Mouse (Mus musculus): ENCODE measurements around the gene Acvr1c.

The Acvr1c gene

DNA sequence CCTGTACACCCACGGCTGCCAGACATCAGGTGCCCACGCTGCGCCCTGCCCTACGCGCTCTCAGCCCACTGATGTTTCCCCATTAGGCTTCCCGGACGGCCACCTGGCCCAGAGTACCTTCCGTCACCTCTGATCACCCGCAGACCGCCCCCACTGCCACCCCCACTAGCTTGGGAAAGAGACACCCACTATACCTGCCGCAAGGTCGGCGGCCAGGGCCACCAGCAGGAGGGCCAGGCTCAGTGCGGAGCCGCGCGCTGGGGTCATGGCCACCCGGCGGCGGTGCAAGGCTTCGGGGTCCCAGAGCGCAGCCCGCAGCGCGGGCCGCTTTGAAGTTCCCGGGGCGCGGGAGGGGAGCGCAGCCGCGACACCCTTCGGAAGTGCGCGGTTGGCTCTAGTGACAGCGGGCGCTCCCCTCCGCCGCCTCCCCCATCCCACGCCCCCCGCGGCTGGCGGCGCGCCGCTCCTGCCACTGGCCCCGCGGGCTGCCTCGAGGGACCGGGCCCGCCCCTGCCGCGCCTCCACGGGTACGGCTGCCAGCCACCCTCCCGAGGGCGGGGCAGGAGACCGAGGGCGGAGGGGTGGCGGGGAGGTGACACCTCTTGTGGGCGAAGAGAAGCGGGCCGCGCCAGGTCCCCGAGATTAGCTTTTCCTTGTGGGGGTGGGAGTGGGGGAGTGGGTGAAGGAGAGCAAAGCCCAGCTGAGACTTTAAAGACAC lies at the start of gene Acvr1c:
Gene Acvr1c (minus strand): TSS at position 482 of the 718 bp plus-strand sequence.
- no peak for DNase-seq (ENCODE audit: low read depth in 1 of 2, low spot score in 2 of 2)

DNA sequence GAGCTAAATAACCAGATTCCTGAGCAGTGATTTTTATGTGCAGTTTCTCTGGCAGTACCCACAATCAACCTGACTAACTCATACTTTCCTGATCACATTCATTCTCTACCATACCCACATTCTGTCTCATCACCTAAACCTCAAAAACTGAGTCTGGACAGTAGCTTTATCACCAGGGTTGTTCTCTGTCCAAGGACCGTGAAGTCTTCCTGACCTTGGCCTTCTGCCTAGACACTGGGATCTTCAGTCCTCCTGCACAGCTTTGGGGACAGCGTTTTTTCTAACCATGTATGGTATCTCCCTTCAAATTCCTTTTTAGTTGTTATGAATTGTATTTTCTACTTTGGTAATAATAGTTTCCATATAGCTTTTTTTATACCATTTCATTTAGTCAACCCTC lies 45.8 kb upstream of the Acvr1c start:
- DNase-seq (ENCODE audit: low read depth in 1 of 2, low spot score in 2 of 2), result no peak

DNA sequence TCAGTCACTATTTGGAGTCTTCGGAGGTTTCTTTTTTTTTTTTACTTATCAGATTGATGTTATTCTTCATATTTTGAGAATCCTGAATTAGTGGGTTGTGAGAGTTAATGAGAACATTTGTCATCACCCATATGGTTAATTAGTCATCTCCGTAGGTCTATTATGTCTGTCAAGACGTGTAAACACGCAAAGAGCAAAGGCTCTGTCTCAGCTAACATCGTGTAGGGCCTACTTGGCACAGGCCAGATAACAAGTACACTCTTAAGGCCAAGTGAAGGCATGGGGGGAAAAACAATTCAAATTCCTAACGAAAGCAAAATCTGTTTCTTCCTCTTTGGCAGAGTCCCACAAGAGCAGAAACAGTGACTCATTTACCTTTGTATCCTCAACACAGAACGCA lies 30.9 kb upstream of the Acvr1c start:
- no peak for DNase-seq (ENCODE audit: low read depth in 1 of 2, low spot score in 2 of 2)

DNA sequence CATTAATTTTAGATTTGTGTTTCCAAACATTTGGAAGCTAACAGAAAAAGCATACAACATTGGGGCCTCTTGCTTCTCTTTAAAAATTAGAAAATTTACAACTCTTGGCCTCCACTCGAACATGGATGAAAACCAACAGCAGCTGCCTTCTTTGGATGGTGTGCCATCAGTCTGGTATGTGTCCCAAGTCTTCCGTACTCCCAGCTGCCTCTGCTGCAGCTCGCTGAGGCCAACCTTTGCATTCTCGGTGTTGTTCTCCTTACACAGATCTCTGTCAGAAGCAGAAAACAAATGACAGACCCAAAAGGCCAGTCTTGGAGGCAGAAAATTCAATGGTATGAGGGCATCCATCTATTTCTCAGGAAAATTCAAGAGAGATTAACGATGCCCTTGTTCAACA lies 22.3 kb upstream of the Acvr1c start:
- no peak for DNase-seq (ENCODE audit: low read depth in 1 of 2, low spot score in 2 of 2)

DNA sequence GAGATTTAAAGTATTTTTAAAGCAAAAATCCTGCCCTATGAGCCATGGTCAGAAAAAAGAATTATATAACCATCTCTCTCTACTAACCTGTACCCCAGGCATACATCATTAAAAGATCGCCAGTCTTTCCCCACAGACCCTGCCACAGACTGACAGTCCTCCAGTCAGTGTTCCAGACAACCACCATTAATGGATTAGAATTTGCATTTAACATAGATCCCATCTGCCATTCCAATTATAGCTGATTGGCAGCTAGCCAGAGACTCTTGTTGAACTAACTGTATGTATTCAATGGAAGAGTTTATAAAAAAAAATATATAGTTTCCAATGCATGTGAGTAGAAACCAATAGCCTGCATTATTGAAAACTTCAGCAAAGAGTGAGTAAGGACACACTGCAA lies 21.8 kb upstream of the Acvr1c start:
- DNase-seq (ENCODE audit: low read depth in 1 of 2, low spot score in 2 of 2), result no peak

DNA sequence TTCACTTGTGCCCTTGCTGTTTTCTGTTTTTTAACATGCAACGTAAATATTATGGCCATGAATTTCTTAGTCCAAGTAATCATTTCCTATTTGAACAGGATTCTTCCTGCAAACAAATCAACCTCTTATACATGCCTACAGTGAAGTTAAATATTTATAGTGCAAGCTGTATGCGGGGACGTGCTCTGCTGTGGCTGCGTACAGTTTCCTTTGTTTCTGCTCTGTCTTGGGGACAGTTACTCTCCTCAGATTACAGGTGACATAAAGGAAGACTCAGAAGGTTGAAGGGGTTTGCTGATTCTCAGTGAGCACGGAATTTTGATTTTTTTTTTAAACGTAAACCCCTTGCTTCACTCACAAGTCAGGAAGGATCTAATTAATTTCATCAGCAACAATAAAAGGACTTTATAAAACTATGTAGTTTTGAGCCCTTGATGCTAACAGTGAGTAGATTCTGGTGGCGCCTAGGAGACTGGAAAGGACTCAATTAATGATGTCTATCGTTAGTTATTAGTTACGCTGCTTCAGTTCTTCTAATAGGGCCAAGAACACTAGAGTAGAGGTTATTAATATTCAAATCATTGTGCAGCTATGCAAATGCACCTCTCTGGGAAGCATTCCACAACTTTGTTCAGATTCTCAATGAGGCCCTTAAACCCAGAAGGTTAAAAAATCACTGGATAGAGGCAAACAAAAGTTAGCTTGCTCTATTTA lies 19.9 kb upstream of the Acvr1c start:
- no peak for DNase-seq (ENCODE audit: low read depth in 1 of 2, low spot score in 2 of 2)

DNA sequence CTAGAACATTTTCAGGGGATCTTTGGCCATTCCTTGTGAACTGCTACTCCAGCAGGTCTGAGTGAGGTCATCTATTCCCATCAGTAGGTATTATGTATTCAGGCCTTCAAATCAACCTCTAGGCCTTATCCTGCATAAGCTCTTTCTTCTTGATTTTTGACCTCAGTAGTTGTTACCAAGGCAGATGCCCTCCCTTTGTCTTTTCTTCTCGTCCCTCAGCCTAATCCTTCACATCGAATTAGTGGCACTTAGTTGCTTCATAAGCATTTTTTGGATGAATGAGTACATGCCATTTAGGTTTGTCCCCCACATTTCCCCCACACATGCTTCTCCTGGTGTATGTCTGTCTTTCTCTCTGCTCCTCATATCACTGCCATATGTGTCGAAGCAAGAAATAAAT lies 8.5 kb upstream of the Acvr1c start:
- no peak for DNase-seq (ENCODE audit: low read depth in 1 of 2, low spot score in 2 of 2)

DNA sequence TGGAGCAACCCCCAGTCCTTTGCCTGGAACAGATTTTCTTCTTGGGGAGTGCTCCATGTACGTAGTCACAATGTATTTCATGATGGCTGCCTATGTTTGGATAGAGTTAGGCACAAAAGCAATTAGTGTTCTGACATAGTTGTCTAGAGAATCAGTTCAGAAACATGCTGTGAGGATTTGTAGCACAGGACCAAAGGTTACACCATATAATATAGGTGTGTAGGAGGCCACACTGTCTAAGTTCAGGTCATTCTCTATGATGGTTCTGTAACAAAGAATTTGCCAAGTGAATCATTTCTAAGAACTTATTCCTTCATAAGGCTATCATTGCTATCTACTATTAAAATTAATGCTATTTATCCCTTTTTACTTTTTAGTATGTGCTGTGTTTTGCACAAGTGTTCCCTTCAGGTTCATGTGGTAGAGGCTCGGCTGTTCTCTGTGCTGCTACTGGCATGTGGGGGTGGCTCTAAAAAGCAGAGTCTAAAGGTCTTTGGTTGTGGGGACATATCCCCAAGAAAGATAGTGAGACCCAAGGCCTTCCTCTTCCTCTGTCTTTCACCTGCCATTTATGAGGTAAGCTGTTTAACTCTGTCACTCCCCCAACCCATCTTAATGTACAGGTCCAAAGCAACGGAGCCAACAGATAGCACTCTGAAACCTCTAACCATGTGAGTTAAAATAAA lies 3.8 kb upstream of the Acvr1c start:
- no peak for DNase-seq (ENCODE audit: low read depth in 1 of 2, low spot score in 2 of 2)

DNA sequence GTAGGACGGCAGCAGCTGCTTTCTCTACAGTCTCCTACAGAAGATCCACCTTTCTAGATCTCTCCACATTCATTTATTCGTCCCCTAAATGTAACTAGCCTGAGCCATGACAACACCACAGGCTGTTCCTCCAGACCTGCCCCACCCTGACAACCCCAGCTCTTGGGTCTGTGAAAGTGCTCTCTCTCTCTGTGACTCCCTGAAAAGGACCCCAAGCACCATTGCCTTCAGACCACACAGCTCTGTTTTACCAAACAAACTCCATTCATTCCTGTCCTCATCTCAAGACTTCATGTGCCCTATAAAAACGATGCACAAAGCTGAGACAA lies 401 bp upstream of the Acvr1c start:
- no peak for DNase-seq (ENCODE audit: low read depth in 1 of 2, low spot score in 2 of 2)

DNA sequence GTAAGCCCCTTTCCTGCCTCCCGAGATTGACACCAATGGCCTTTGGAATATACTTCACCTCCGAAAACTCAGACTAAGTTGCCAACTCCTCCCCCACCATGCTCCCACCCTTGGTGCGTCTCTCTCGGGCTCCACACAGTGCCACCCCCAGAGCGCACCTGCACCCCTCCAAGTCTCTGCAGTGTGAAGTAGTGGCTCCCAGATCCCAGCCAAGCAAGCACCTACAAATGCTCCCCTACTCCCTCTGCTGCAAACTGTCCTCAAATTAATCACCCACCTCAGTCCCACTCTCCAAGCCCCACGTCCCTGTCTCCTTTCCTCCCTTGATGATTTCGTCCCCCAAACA lies 654 bp downstream of the Acvr1c start:
- no peak for DNase-seq (ENCODE audit: low read depth in 1 of 2, low spot score in 2 of 2)

DNA sequence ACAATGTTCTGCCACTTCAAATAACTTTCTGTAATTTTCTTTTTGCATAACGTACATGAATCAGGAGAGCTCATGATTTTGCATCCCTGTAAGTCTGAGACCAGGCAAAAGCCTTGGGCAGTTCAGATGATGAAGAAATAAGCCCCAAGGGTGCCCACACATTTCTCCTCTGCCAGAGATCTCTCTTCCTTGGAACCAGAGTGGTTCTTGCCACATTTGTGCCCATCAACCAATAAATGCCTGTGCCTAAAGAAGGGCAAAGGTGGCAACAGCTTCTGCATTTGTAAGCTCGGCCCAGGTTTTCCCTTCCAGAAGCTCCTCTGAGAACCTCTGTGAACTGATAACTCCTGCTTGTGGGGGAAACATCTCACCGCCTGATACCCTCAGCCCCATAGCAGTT lies 3.3 kb downstream of the Acvr1c start:
- no peak for DNase-seq (ENCODE audit: low read depth in 1 of 2, low spot score in 2 of 2)

DNA sequence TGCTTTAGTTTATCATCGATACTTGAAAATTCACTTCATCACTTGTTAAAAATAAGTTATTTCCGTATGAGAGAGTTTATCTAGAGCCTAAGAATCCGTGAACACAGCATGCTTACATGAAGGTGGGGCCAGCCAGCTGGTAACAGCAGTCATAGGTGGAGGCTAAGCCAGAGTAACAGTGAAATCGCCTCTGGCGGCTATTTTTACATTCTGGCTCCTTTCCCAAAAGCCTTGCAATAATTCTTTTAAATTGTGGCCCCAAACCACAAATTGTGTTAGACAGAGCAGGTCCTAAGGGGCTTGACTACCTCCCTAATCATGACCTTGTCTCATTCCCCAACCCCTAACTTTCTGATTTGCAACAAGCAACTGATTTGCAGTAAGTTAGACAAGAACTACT lies 4.8 kb downstream of the Acvr1c start:
- no peak for DNase-seq (ENCODE audit: low read depth in 1 of 2, low spot score in 2 of 2)

DNA sequence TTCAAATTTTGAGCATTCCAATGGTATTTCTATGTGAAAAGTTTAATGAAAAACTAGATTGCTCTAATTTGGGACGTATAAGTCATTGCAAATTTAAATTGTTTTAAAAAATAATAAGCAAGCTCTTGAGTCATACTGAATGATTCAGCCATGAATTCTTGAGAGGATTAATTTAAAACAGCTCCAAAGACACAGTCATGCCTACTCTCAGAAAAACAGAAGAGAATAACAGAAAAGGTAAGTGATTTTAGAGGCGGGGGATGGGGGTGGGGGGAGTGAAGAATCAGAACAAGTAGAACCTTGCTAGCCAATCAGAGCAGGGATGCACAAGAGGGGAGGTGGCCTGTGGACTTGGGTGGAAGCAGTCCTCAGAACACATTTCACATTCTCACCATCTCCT lies 7.0 kb downstream of the Acvr1c start:
- DNase-seq (ENCODE audit: low read depth in 1 of 2, low spot score in 2 of 2), result no peak

DNA sequence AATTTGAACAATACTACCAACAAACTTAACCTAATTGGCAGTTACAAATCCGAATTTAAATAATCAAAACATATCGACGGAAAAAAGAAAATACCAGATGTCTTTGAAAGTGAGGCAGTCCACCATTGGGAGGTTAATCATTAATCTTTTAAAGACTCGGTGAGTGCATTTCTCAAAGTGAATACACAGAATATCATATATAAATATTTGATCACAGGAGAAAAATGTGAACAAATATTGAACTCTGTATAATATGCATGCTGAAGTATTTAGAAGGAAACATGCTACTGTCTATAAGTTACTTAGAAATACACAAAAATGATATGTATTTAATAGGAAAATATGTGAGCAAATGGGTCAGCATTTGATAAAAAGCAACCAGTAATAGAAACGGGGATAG lies 21.0 kb downstream of the Acvr1c start:
- DNase-seq (ENCODE audit: low read depth in 1 of 2, low spot score in 2 of 2), result no peak

DNA sequence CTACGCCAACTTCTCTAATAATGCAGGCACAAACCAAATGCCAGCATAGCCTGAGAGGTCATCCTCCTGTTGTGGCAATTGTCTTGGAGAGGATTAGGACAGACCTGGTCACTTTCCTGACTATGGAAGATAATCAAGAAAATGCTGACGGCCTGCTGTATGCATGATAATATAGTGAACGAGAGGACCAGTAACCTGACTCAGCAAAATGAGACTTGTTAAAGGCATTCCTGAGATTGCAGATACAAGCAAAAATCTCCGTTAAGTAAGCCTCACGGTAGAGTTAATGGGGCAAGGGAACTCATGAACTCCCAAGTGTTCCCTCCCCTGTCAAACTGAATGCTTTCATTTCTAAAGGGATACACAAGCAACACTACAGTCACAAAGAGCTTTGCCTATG lies 28.1 kb downstream of the Acvr1c start:
- DNase-seq (ENCODE audit: low read depth in 1 of 2, low spot score in 2 of 2), result no peak

DNA sequence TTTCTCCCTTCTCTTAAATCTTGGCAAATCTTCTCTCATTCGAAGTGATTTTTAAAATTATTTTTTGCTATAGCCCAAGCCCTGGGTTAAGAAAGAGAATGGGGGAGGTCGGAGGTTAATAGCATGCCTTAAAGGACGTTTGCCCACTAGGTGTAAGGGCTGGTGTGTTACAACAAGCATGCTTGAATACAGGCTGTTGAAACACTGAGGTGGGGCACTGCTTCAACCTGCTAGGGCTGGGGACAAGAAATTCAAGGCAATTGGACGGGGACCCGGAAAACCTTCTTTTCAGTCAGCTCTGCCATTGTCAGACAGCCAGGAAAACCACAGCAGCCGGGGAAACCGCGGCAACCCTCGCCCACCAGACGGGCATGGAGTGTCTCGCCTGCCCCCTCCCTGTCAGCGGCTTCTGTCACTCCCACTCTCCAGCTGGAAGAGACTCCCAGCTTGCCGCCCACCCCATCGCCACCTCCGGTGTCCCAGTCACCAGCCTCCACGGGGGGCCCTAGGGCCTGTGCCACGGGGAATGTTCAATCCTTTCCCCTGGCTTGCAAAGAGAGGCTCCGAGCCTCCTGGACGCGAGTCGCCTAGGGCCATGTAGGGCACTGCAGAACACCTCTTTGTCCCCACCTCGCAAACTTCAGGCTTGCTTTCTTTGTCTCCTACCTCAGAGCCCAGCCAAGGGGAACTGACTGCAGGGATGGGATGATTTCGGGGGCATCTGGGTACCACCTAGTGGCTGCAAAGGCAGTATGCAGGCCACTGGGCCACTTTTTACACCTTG lies 33.4 kb downstream of the Acvr1c start:
- peak in 1 of 2 experiments; percentile 4 for DNase-seq (ENCODE audit: low read depth in 1 of 2, low spot score in 2 of 2)

DNA sequence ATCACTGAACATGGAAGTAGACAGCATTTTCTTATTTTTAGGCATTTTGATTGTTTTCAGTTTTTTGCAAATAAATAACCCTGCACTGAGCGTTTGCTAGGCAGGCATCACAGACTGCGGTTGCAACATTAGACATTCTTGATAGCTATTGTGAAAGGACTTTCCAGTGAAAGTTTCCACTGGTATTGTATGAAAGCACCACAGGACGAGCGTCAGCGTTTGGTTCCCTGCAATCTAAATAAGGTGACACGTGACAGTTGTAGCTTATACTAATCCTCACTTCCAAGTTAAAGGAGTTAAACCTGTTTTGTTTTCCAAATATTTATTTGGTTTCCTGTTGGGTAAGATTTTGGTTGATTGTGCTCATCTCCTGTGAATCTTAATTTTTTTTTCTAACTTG lies 34.4 kb downstream of the Acvr1c start:
- no peak for DNase-seq (ENCODE audit: low read depth in 1 of 2, low spot score in 2 of 2)

DNA sequence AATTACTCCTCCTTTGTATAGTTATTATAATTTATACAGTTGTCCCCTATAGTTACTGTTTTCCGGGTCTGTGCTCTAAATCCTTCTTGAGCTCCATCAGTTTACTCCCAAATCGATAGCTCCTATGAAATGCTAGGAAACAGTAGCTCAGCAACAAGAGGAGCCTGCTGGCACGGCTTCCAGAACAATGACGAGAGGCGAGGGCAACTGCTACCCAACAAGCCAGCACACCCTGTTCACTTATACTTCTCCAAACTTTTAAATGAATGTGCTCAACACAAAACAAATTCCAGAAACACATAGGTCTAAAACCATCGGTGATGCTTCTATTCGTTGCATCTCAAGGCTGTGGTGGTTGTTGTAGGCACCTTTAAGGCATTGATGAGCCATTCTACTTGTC lies 41.5 kb downstream of the Acvr1c start:
- no peak for DNase-seq (ENCODE audit: low read depth in 1 of 2, low spot score in 2 of 2)

DNA sequence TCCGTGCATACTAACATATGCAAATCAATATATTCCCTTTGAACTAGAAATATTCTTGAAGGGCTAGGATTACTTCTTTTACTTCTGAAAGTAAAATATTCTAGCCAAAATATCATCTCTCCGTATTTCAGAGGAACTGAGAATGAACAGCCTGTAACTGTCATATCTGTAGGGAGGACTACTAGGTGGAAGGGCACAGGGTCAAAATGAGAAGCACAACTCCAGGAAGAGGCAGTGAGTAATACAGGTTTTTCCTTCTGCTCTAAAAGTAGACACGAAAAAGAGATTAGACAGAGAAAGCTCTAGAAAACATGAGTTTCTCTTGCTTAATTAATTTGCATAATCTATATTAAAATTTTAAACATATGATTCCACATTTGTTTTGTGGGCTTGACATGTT lies 48.0 kb downstream of the Acvr1c start:
- DNase-seq (ENCODE audit: low read depth in 1 of 2, low spot score in 2 of 2), result no peak

DNA sequence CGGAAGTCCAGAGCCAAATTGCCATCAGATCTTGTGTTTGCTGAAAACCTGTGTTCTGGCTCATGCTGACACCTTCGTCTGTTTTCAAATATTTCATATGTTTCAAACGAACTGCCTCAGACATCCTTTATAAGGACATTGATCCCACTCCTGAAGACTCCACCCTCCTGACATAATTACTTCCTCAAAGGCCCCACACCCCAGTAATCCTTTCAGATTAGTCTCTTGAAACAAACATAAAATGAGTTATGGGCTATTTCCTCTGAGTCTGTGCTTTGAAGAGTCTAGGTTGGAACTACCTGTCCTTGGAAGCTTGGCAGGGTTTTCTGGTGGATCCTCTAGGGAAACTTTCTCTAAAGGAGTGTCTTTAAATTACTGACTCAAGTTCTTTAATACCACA lies 53.2 kb downstream of the Acvr1c start:
- no peak for DNase-seq (ENCODE audit: low read depth in 1 of 2, low spot score in 2 of 2)

DNA sequence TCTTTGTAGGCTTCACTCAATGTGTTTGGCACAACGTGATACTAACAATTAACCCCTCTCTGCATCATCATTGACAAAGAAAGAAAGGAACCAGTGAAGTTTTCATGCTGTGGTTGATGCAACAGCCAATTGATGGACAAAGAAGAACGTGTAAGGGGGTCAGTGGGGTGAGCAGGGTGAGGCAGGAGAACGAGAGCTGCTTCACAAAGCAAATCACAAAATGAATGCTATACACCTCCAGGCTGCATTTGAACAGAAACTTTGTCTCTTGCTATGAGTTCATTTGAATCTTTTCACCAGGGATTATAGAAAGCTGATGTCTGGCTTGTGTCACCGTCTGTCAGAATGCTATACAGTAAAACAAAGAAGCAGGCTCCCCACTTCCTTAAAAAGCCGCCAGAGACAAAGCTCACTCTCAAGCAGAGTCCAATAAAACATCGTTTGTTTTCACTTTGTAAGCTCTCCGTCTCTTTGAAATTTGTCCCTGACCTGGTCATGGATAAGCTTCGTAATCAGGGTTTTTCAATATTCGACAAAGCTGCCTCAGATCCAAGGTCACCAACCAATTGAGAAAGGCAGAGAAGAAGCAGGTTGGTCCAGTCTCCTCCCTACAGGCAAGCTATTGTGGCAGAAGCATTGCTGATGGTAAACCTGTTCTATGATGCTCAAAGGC lies 67.8 kb downstream of the Acvr1c start:
- no peak for DNase-seq (ENCODE audit: low read depth in 1 of 2, low spot score in 2 of 2)

Measured in monocyte, adult 2 months (primary cell).